Mouse (Mus musculus): ENCODE results near the gene Slc25a14.

- TF ChIP-seq CTCF (IDR thresholded peaks at IDR 0.05; ENCODE audit: low read depth, low read length) = 0 out of 2 replicates have a peak, but pooled peaks have one; percentile 5
- no peak for TF ChIP-seq POLR2A (IDR thresholded peaks at IDR 0.05; ENCODE audit: extremely low read depth, insufficient read depth, low read length)
Measured at GRCm38 (mm10) chrX:48637032-48637431, 13.8 kb downstream of the Slc25a14 start.

All from liver, adult 2 months (tissue).